Mouse (Mus musculus): ENCODE data around the gene Sema6c. TPM values are rescaled to one million over a fixed set of nuclear protein-coding genes. Genes with fewer than 3 reads are reported as not detected.

The Sema6c gene
- polyA plus RNA-seq, 1 experiment from 2014 or later, result 14.6 TPM

DNA sequence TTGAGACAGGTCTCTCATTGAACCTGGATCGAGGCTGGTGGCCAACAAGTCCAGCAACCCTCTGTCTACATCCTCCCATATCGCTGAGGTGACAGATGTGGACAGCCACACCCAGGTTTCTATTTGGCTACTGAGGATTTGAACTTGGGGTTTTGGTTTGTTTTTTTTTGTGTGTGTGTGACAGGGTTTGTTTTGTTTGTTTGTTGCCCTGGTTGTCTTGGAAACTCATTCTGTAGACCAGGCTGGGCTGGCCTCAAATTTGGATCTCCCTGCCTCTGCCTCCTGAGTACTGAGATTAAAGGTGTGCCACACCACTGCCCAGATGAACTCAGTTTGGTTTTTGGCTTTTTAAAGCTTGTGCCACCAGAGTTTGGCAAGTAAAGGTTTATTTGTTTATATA is 62.8 kb downstream of the Sema6c start:
- no peak for ATAC-seq
- peaks cover 44% of the 10 kb centered on the region for H3K4me1 ChIP-seq
- H3K9ac ChIP-seq, result no peak overlapping the region
- WGBS, result 93% methylated on average over 2 of the region's 2 CpGs
- no peak overlapping the region for H3K4me3 ChIP-seq
- no peak overlapping the region for H3K27ac ChIP-seq
- no peak overlapping the region for H3K4me2 ChIP-seq
- no peaks in the 10 kb centered on the region for H3K9me3 ChIP-seq (replicated peaks)
- H3K27me3 ChIP-seq, result no peaks in the 10 kb centered on the region
- peaks cover 76% of the 10 kb centered on the region for H3K36me3 ChIP-seq (ENCODE audit: poor library complexity, severe bottlenecking)

Small RNA genes lying within 50 kb of the gene (microRNA-seq; reads per million reads assigned to microRNA genes)
- gene Mir8099-1, result not detected

Other genes with a start within 250 kb of the Sema6c start
- gene Selenbp1, start 227.4 kb upstream of the Sema6c start, polyA plus RNA-seq (2015; fragmentation: Nextera tagmentation; extraction: Ambion mirVana), result 7.6 and 9.0 TPM in 2 replicates
- 4.3 TPM in 2 replicates for gene Rfx5, start 206.4 kb upstream of the Sema6c start, polyA plus RNA-seq (2015; fragmentation: Nextera tagmentation; extraction: Ambion mirVana)
- 23.6 and 25.5 TPM in 2 replicates for gene Pi4kb, start 185.7 kb upstream of the Sema6c start, polyA plus RNA-seq (2015; fragmentation: Nextera tagmentation; extraction: Ambion mirVana)
- 26.6 and 27.8 TPM in 2 replicates for gene Zfp687, start 145.0 kb upstream of the Sema6c start, polyA plus RNA-seq (2015; fragmentation: Nextera tagmentation; extraction: Ambion mirVana)
- 299 and 311 TPM in 2 replicates for gene Psmd4, start 117.8 kb upstream of the Sema6c start, polyA plus RNA-seq (2015; fragmentation: Nextera tagmentation; extraction: Ambion mirVana)
- 20.4 and 20.6 TPM in 2 replicates for gene Pip5k1a, start 53.5 kb upstream of the Sema6c start, polyA plus RNA-seq (2015; fragmentation: Nextera tagmentation; extraction: Ambion mirVana)
- gene Vps72, start 49.4 kb upstream of the Sema6c start, polyA plus RNA-seq (2015; fragmentation: Nextera tagmentation; extraction: Ambion mirVana), result 266 and 271 TPM in 2 replicates
- gene Tmod4, start 36.0 kb upstream of the Sema6c start, polyA plus RNA-seq (2015; fragmentation: Nextera tagmentation; extraction: Ambion mirVana), result 0.72 and 0.81 TPM in 2 replicates
- 99.5 and 106 TPM in 2 replicates for gene Scnm1, start 26.4 kb upstream of the Sema6c start, polyA plus RNA-seq (2015; fragmentation: Nextera tagmentation; extraction: Ambion mirVana)
- 29.6 and 30.8 TPM in 2 replicates for gene Lysmd1, start 26.4 kb upstream of the Sema6c start, polyA plus RNA-seq (2015; fragmentation: Nextera tagmentation; extraction: Ambion mirVana)
- gene Tnfaip8l2, start 18.1 kb upstream of the Sema6c start, polyA plus RNA-seq (2015; fragmentation: Nextera tagmentation; extraction: Ambion mirVana), result 1.1 and 1.2 TPM in 2 replicates
- 7.7 and 8.5 TPM in 2 replicates for gene Gabpb2, start 57.5 kb downstream of the Sema6c start, polyA plus RNA-seq (2015; fragmentation: Nextera tagmentation; extraction: Ambion mirVana)
- 92.3 and 96.3 TPM in 2 replicates for gene Cdc42se1, start 68.3 kb downstream of the Sema6c start, polyA plus RNA-seq (2015; fragmentation: Nextera tagmentation; extraction: Ambion mirVana)
- 174 and 191 TPM in 2 replicates for gene Mllt11, start 71.7 kb downstream of the Sema6c start, polyA plus RNA-seq (2015; fragmentation: Nextera tagmentation; extraction: Ambion mirVana)
- gene Gm128, start 81.1 kb downstream of the Sema6c start, polyA plus RNA-seq (2015; fragmentation: Nextera tagmentation; extraction: Ambion mirVana), result 0.19 and 0.38 TPM in 2 replicates
- gene Bnipl, start 90.7 kb downstream of the Sema6c start, polyA plus RNA-seq (2015; fragmentation: Nextera tagmentation; extraction: Ambion mirVana), result not detected in 2 replicates
- 39.6 and 40.0 TPM in 2 replicates for gene Mindy1, start 120.9 kb downstream of the Sema6c start, polyA plus RNA-seq (2015; fragmentation: Nextera tagmentation; extraction: Ambion mirVana)
- gene Prune1, start 121.6 kb downstream of the Sema6c start, polyA plus RNA-seq (2015; fragmentation: Nextera tagmentation; extraction: Ambion mirVana), result 28.4 and 32.7 TPM in 2 replicates
- 0.52 and 1.1 TPM in 2 replicates for gene Anxa9, start 146.7 kb downstream of the Sema6c start, polyA plus RNA-seq (2015; fragmentation: Nextera tagmentation; extraction: Ambion mirVana)
- 98.4 and 103 TPM in 2 replicates for gene Cers2, start 154.3 kb downstream of the Sema6c start, polyA plus RNA-seq (2015; fragmentation: Nextera tagmentation; extraction: Ambion mirVana)
- 45.4 and 51.8 TPM in 2 replicates for gene Setdb1, start 196.7 kb downstream of the Sema6c start, polyA plus RNA-seq (2015; fragmentation: Nextera tagmentation; extraction: Ambion mirVana)
- gene 4930558C23Rik, start 242.4 kb downstream of the Sema6c start, polyA plus RNA-seq (2015; fragmentation: Nextera tagmentation; extraction: Ambion mirVana), result not detected in 2 replicates